Mouse (Mus musculus) right cerebral cortex, postnatal 36 days (tissue): ENCODE measurements around the gene Mfap5.
A peak's percentile ranks its signal among the peaks of the same experiment; 100 is the strongest.
"Not testable (repeated sequence)": the region's sequence is repeated elsewhere in the genome, so short reads cannot be mapped to it uniquely, and the experiment has no call there.

Experiments used
- DNase-seq, 2 experiments: peaks; one replicate each; pipeline ENCODE4 v3.0.0; 2022; ENCODE audit warnings: low spot score in 2 of 2, mixed read lengths in 1 of 2

Gene Mfap5

DNA sequence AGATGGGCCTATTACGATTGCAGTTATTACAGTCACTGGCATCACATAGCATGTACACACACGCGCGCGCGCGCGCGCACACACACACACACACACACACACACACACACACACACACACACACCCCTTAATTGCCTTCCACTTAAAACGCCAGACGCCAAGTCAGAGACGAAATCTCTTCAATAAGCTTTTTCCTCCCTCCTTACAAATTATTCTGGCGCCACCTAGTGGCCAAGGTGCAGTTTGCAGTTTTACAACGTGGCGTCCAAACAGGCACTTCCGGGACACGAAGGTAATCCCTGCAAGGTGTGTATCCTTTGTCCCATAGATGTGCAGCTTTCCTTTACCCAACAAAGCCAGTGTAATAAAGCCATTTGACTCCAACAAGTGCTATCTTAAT lies 54.8 kb downstream of the Mfap5 start:
- DNase-seq = peak; percentile 23 to 41

DNA sequence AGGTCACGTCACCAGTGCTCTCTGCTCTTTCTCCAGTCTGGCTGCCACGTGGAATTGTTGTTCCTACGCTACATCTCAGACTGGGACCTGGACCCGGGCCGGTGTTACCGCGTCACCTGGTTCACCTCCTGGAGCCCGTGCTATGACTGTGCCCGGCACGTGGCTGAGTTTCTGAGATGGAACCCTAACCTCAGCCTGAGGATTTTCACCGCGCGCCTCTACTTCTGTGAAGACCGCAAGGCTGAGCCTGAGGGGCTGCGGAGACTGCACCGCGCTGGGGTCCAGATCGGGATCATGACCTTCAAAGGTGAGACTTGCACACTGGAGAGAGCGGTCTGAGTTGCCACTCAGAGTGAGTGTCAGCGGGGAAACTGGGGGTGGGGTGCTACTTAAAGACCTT lies 55.4 kb downstream of the Mfap5 start:
- no peak for DNase-seq

GRCm38 (mm10) chr6:122562463-122562862 lies 56.8 kb downstream of the Mfap5 start:
- peak; percentile 23 to 33 for DNase-seq

- no peak for DNase-seq
Measured at GRCm38 (mm10) chr6:122565070-122565784, 59.6 kb downstream of the Mfap5 start.

- DNase-seq = no peak
Measured at GRCm38 (mm10) chr6:122569113-122569512, 63.5 kb downstream of the Mfap5 start.

DNA sequence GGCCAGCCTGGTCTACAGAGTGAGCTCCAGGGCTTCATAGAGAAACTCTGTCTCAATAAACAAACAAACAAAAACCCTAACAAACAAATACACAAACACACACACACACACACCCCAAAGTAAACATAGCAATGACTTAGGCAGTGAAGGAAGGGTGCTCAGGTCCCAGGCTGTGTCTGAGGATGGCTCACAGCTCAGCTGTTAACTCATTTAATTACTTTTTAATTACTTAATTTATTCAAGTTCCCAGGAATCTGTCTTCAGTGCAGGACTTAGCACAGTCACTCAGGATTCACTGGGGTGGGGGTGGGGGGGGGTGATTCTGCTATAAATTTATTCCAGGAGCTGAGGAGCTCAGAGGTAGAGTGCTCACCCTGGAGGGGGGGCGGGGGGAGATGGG lies 64.1 kb downstream of the Mfap5 start:
- DNase-seq = no peak

DNA sequence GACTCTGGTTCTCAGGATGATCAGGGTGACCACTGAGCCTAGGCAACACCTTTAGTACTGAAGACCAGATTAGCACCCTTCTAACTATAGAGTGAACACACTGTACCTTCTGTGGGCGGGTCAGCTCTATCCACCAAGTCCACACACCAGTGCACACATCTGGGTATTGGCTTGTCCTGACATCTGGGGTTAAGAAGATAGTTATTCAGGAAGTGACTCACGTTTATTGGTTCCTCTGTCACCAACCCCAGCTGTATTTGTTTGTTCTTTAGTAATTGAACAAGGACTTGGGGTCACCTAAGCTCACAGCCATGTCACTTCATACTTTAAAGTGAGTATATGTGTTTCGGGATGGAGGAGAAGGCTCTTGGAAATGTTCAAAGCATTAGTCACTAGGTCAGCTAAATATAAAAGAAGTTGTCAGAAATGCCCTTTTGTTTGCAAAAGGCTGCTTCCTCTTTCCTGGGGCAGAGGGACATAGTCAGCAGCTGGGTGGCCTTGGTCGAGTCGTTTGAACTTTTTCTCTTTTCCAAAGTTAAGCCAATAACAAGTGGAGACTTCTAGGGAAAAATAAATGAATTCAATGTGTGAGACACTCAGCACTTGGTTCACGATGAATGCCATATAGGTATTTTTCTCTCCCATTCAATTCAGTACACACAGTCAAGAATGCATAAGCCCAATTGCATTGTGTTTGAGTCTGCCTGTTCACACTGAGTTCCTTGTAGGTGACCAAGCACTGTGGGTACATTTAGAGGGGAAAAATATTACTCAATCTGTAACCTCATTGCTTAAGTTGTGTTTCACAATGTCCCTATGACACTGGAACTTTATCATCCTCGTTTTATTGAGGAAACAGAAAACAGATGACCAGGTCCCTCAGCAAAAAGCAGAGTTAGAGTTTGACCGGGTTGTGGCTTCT lies 65.3 kb downstream of the Mfap5 start:
- DNase-seq = no peak

DNA sequence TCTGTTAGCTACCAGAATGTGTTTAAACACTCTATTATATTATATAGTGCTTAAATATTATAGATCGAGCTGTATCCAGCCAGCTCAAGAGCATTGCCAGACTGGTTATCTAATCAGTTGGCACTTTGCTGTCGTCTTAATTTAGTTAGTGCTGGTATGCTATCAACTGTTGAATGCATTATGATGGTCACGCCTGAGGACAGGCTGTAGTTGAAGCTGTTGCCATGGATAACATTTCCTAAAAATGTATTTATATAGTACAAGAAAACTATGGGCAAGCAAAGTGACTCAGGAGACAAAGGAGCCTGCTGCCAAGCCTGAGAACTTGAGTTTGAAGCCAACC lies 65.9 kb downstream of the Mfap5 start:
- no peak for DNase-seq

- not testable (repeated sequence) for DNase-seq
Measured at GRCm38 (mm10) chr6:122575037-122575436, 69.4 kb downstream of the Mfap5 start.

DNA sequence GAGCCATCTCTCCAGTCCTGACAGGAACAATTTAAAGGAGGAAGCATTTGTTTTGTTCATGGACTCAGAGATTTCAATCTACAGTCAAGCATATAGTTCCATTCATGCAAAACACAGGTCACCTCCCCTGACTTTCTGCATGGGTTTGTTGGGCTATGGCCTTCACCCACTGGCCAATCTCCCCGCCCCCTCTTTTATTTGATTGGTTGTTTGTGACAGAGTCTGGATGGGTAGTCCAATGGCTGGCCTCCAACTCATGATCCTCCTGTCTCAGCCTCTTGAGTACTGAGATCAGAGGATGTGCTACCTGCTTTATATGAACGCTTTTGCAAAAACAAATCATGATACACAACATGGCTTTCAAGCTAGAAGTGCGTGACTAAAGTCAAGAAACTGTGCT lies 71.4 kb downstream of the Mfap5 start:
- no peak for DNase-seq
